Mouse (Mus musculus): ENCODE data around the gene Neu1.

DNA sequence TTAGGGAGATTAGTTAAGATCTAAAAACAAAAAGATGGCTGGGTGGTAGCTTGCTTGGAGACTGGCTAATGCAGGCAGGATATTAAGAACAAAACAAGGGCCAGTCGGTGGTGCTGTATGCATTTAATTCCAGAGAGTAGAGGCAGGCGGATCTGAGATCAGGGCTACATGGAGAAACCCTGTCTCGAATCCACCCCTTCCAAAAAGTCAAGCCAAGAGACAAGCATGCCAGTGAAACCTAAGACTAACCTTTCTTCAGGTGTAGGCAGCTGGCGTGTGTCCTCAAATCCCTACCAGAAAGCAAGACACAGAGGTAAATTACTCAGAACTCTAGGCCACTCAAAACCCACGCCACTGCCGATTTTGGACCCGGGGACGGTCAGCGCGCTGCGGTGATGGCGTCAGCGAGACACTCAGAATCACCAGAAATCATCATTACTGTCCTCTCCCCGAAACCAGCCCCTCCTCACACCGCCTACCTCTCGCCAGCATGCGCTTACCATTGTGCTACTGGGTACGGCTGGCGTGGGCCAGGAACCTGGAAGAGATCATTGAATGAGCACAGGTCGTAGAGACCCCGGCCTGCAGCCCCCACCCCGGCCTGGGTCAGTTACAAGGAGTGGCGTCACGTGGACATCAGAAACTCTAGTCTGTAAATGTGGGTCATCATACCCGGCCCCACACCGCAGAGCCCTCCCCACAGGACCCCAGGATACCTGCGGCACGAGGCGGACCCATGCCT, 20.8 kb downstream of the Neu1 start:
- TF ChIP-seq CTCF (IDR thresholded peaks at IDR 0.05; ENCODE audit: low read depth), result no peak
- TF ChIP-seq EP300 (IDR thresholded peaks at IDR 0.05; ENCODE audit: low read depth), result no peak

Data from liver, embryonic 14.5 days (tissue).